Mouse (Mus musculus) liver, embryonic 11.5 days (tissue): ENCODE measurements around the gene Zbtb46. TPM values are rescaled to one million over a fixed set of nuclear protein-coding genes. Genes with fewer than 3 reads are reported as not detected.
A peak's percentile ranks its signal among the peaks of the same experiment; 100 is the strongest.

Experiments used
- ATAC-seq: fragments of 200-750 bp; cut with Nextera tagmentation; replicated peaks from 2 replicates; pipeline ENCODE4 v1.8.0; 2017; ENCODE audit warnings: moderate number of reproducible peaks, mild to moderate bottlenecking, moderate TSS enrichment, moderate library complexity; ENCODE audit not compliant: low FRiP score
- DNase-seq: peaks from one replicate; pipeline ENCODE4 v3.0.0-alpha.2; 2017; ENCODE audit warnings: low spot score
- H3K27ac ChIP-seq: fragments of 300-500 bp; sonication (generic); 2 replicates; pipeline ENCODE4 v1.5.1; 2014; ENCODE audit warnings: mild to moderate bottlenecking, low read depth, low read length, control low read depth
- H3K27me3 ChIP-seq: fragments of 300-500 bp; sonication (generic); replicated peaks from 2 replicates; pipeline ENCODE4 v1.6.1; 2014; ENCODE audit warnings: low read length, mixed read lengths; ENCODE audit not compliant: control insufficient read depth, insufficient read depth
- H3K36me3 ChIP-seq: fragments of 300-500 bp; sonication (generic); 2 replicates; pipeline ENCODE4 v1.6.1; 2014; ENCODE audit warnings: mild to moderate bottlenecking, low read length, moderate library complexity, mixed read lengths; ENCODE audit not compliant: control insufficient read depth, insufficient read depth
- H3K4me1 ChIP-seq: fragments of 300-500 bp; sonication (generic); replicated peaks from 2 replicates; pipeline ENCODE4 v1.6.1; 2014; ENCODE audit warnings: low read length, mixed read lengths; ENCODE audit not compliant: control insufficient read depth, insufficient read depth
- H3K4me2 ChIP-seq: fragments of 300-500 bp; sonication (generic); 2 replicates; pipeline ENCODE4 v1.6.1; 2014; ENCODE audit warnings: mild to moderate bottlenecking, control low read depth, moderate library complexity
- H3K4me3 ChIP-seq: fragments of 300-500 bp; sonication (generic); 2 replicates; pipeline ENCODE4 v1.5.1; 2014; ENCODE audit warnings: low read depth, low read length, control low read depth
- H3K9ac ChIP-seq: fragments of 300-500 bp; sonication (generic); 2 replicates; pipeline ENCODE4 v1.6.1; 2014; ENCODE audit warnings: low read depth, low read length, control low read depth
- H3K9me3 ChIP-seq: fragments of 300-500 bp; sonication (generic); 2 replicates; pipeline ENCODE4 v1.6.1; 2016; ENCODE audit warnings: low read length, inconsistent platforms, mixed read lengths; ENCODE audit not compliant: control insufficient read depth
- WGBS: fragments of 180-500 bp; shearing (Covaris S2); extraction: QIAGEN DNeasy Blood & Tissue Kit; methylation state at CpG from one replicate; pipeline ENCODE4 v1.1.7; 2014; 5-methylcytosine and 5-hydroxymethylcytosine counted together
- polyA plus RNA-seq: library from polyadenylated mRNA; unstranded; fragments of >200 nt; fragmentation: Nextera tagmentation; extraction: Ambion mirVana; gene quantifications from 2 replicates; pipeline ENCODE4 v1.2.1, GENCODE M21; 2014

The Zbtb46 gene
- polyA plus RNA-seq, 1 experiment from 2014 or later, result 25.2 TPM

- H3K27me3 ChIP-seq, result no peaks in the 10 kb centered on the region
- peak overlapping the region; percentile 32 for H3K9ac ChIP-seq
- H3K4me2 ChIP-seq, result peak overlapping the region; percentile 56
- H3K36me3 ChIP-seq, result peaks cover 10% of the 10 kb centered on the region
- ATAC-seq, result peak; percentile 87
- no peak for DNase-seq
- H3K9me3 ChIP-seq, result no peaks in the 10 kb centered on the region
- no peak overlapping the region for H3K4me3 ChIP-seq
- WGBS, result 36% methylated on average over 4 of the region's 4 CpGs
- peaks cover 45% of the 10 kb centered on the region for H3K4me1 ChIP-seq
- peak overlapping the region; percentile 70 for H3K27ac ChIP-seq
These were observed 38.2 kb downstream of the Zbtb46 start for GRCm38 (mm10) chr2:181420903-181421638.

DNA sequence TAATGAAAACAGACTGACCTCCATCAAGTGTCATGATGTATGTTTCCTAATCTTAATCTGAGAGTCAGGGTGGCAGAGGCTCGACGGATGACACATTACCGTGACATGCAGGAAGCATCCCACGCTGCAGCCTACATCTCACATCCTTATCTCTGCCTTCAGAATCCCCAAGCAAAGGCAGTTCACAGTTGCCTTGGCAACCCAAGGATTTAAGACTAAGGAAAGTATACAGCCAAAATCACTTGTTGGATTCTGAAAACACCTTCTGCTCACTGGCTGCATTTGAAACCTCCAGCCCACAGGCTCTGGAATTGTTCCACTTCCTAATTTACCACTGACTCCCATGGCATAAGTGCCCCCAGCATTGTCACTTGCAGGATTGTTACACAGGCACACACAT, 38.8 kb downstream of the Zbtb46 start:
- peak overlapping the region; percentile 32 for H3K9ac ChIP-seq
- peaks cover 45% of the 10 kb centered on the region for H3K4me1 ChIP-seq
- H3K36me3 ChIP-seq, result peaks cover 10% of the 10 kb centered on the region
- H3K9me3 ChIP-seq, result no peaks in the 10 kb centered on the region
- no peak for DNase-seq
- no peaks in the 10 kb centered on the region for H3K27me3 ChIP-seq
- ATAC-seq, result no peak
- 32% methylated on average over 4 of the region's 4 CpGs for WGBS
- no peak overlapping the region for H3K4me3 ChIP-seq
- H3K4me2 ChIP-seq, result peak overlapping the region; percentile 56
- H3K27ac ChIP-seq, result peak overlapping the region; percentile 70

- ATAC-seq (peak; percentile 86), DNase-seq (no peak)
- 24% methylated on average over 7 of the region's 7 CpGs for WGBS
- Histone ChIP-seq H3K9me3 (no peaks in the 10 kb centered on the region), H3K4me1 (peaks cover 45% of the 10 kb centered on the region), H3K36me3 (peaks cover 10% of the 10 kb centered on the region), H3K4me2 (peak overlapping the region; percentile 56), H3K4me3 (no peak overlapping the region), H3K27ac (peak overlapping the region; percentile 70), H3K27me3 (no peaks in the 10 kb centered on the region), H3K9ac (no peak overlapping the region)
These were observed 39.9 kb downstream of the Zbtb46 start for GRCm38 (mm10) chr2:181419359-181419758.

DNA sequence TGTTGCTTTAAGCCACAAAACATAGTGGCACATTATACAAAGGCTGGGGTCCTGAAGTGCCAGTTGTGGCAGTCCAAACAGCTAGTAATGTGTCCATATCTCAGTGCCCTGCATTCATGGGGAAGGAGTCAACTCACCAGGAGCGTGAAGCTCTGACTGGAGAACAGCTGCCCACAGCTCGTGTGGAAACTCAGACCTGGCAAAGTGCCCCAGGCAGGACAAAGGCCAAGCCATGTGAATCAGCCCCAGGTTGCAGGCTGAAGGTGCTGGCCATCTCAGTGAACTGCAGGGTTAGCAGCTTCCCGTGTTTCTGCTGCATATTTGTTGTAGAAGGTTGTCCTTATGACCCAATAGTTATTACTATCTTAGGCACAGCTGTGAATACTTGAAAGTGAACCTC, 43.3 kb downstream of the Zbtb46 start:
- Histone ChIP-seq H3K27ac (no peak overlapping the region; the same call in 1 of the 2 replicates), H3K27me3 (no peaks in the 10 kb centered on the region), H3K4me2 (no peak overlapping the region), H3K4me1 (peaks cover 31% of the 10 kb centered on the region), H3K36me3 (peaks cover 5% of the 10 kb centered on the region; the same call in 1 of the 2 replicates), H3K9ac (no peak overlapping the region), H3K9me3 (no peaks in the 10 kb centered on the region), H3K4me3 (no peak overlapping the region)
- DNase-seq (no peak), ATAC-seq (no peak)
- 57% methylated on average over 3 of the region's 3 CpGs for WGBS

- Histone ChIP-seq H3K9me3 (no peaks in the 10 kb centered on the region), H3K9ac (no peak overlapping the region), H3K27ac (no peak overlapping the region), H3K4me2 (no peak overlapping the region), H3K4me1 (peaks cover 7% of the 10 kb centered on the region; the same call in 1 of the 2 replicates), H3K36me3 (peaks cover 5% of the 10 kb centered on the region; the same call in 1 of the 2 replicates), H3K4me3 (no peak overlapping the region), H3K27me3 (no peaks in the 10 kb centered on the region)
- no peak for ATAC-seq
- WGBS, result 65% methylated on average over 2 of the region's 2 CpGs
- DNase-seq, result no peak
These were observed 46.1 kb downstream of the Zbtb46 start for GRCm38 (mm10) chr2:181413141-181413540.

GRCm38 (mm10) chr2:181410760-181411473, 48.3 kb downstream of the Zbtb46 start:
- 50% methylated on average over 4 of the region's 4 CpGs for WGBS
- no peak overlapping the region for H3K27ac ChIP-seq
- H3K9me3 ChIP-seq, result no peaks in the 10 kb centered on the region
- no peaks in the 10 kb centered on the region for H3K27me3 ChIP-seq
- no peak overlapping the region for H3K9ac ChIP-seq
- no peak overlapping the region for H3K4me2 ChIP-seq
- no peak overlapping the region for H3K4me3 ChIP-seq
- H3K36me3 ChIP-seq, result peaks cover 5% of the 10 kb centered on the region; the same call in 1 of the 2 replicates
- peak; percentile 53; the same call in 1 of the 2 replicates for ATAC-seq
- H3K4me1 ChIP-seq, result 0 out of 2 replicates have a peak, but pooled peaks cover 2% of the 10 kb centered on the region
- DNase-seq, result no peak

DNA sequence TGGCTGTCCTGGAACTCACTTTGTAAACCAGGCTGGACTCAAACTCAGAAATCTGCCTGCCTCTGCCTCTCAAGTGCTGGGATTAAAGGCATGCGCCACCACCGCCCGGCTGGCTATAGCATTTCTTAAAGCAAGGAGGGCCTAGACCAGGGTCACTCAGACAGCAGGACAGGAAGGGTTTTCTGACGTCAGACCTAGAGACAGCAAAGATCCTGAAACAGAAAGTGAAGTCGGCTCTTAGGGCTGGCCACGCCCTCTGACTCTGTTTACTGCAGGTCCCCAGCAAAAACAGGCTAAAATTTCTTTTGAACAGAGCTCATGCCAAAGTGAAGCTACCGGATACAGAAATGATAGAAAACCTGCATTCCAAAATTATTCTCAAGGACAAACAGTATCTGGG, 49.6 kb downstream of the Zbtb46 start:
- no peak overlapping the region for H3K4me3 ChIP-seq
- no peaks in the 10 kb centered on the region for H3K9me3 ChIP-seq
- 78% methylated on average over 7 of the region's 7 CpGs for WGBS
- H3K4me1 ChIP-seq, result 0 out of 2 replicates have a peak, but pooled peaks cover 2% of the 10 kb centered on the region
- ATAC-seq (no peak), DNase-seq (no peak)
- H3K27ac ChIP-seq, result no peak overlapping the region
- H3K4me2 ChIP-seq, result no peak overlapping the region
- no peaks in the 10 kb centered on the region for H3K27me3 ChIP-seq
- no peak overlapping the region for H3K9ac ChIP-seq
- H3K36me3 ChIP-seq, result peaks cover 7% of the 10 kb centered on the region; the same call in 1 of the 2 replicates

- WGBS, result 73% methylated on average over 3 of the region's 3 CpGs
- no peak for DNase-seq
- Histone ChIP-seq H3K36me3 (0 out of 2 replicates have a peak, but pooled peaks cover 3% of the 10 kb centered on the region), H3K4me1 (no peaks in the 10 kb centered on the region; the same call in none of the 2 replicates), H3K27ac (no peak overlapping the region), H3K9me3 (no peaks in the 10 kb centered on the region), H3K4me3 (no peak overlapping the region), H3K4me2 (no peak overlapping the region), H3K27me3 (no peaks in the 10 kb centered on the region), H3K9ac (no peak overlapping the region)
- no peak for ATAC-seq
These were observed 55.5 kb downstream of the Zbtb46 start for GRCm38 (mm10) chr2:181403722-181404121.
